Mouse (Mus musculus) gastrocnemius, postnatal 4 days (tissue): ENCODE data around the gene Inpp5e. TPM values are rescaled to one million over a fixed set of nuclear protein-coding genes. Genes with fewer than 3 reads are reported as not detected.
A peak's percentile ranks its signal among the peaks of the same experiment; 100 is the strongest.

Experiments
- DNase-seq, 2 experiments: peaks; one replicate each; pipeline ENCODE4 v3.0.0; 2021 to 2022; ENCODE audit warnings: low spot score in 2 of 2, mixed read lengths in 2 of 2
- total RNA-seq, 2 experiments: library from RNA; stranded (reverse); gene quantifications; 2 replicates each; pipeline ENCODE4 v1.2.3; 2021

Inpp5e gene
- total RNA-seq, 2 experiments from 2014 or later, result 12.5 to 13.2 TPM

DNA sequence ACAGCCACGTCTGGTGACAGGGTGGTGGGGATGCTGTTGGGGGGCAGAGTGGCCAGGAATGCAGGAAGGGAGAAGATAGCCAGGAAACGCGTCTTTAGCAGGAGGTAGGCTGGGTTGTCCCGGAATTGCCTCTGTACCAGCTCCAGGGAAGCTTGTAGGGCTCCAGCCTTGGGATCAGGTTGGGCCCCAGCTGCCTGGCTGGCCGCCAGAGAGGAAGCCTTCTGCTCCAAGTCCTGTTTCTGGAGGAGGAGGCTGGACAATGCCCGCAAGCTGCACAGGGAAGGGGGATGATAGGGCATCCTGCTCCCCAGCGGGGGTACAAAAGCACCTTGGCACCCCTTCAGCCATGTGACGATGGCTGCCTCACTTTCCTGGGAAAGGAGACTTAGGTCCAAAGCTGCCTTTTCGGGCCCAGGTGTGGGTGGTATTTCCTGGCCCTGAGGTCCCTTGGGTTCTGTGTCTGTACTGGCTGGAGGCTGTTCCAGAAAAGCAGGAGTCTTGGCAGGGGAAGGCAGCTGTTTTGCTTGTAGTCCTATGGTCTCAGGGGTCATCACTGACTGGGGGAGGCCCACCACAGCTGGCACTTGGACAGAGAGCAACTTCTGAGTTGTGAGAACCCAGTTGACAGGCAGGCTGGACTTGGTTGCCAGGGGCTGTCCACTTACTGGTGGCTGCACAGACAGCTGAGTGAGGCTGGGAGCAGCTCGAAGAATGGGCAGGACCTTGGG lies 44.1 kb downstream of the Inpp5e start:
- DNase-seq, result peak; percentile 77 to 88

DNA sequence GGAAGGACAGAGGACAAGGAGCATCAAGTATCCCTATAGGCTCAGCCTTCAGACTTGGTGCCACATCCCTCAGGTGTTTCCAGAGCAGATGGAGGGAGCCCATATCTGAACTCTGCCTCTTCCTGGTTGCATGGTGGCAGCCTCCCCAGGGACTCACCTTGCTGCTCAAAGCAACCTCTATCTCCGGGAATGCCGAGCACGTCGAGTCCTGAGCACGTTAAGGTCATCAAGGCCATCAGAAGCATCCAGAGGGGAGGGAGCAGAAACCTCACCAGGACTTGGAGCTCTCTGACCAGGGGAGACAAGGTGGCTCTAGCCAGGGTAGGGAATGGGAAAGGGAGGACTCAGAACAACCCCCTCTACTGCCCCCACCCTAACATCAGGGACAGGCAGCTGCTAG lies 45.5 kb downstream of the Inpp5e start:
- DNase-seq, result no peak

DNA sequence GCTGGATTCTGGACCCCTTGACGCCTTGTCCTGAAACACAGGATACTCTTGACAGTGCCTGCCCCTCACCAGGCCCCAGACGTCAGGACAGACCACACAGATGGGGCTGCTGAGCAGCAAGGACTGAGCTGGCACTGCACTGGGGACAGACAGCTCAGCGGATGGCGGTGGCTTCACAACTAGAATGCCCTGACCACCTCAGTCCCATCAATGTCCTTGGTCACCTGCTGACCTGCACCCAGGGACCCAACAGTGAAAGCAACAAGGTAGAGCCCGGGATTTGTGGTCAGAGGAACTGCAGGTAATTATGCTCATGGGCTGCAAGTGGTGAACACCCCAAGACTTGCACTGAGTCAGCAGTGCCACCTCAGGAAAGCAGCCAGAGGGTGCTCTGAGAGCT lies 46.0 kb downstream of the Inpp5e start:
- no peak for DNase-seq

DNA sequence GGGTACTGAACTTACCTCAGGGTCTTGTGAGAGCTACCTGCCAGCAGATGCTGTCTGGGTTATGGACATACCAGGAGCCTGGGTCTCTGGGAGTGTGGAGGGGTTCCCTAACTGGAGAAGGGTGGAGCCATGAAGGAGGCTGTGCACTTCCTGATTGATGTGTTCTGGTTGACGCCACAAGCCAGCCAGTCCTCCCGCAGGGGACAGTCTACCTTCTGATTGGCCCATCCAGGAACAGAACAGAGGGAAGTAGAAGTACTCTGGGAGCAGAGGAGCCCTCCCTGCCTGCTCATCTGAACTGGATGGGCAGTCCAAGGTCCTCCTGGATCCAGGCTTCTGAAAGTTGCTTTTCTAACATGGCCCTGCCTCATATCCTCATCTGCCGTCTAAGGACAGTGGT lies 48.2 kb downstream of the Inpp5e start, which contains the start of gene Card9:
Gene Card9 (minus strand): TSS at position 147 of the 400 bp plus-strand sequence.
- DNase-seq, result no peak

DNA sequence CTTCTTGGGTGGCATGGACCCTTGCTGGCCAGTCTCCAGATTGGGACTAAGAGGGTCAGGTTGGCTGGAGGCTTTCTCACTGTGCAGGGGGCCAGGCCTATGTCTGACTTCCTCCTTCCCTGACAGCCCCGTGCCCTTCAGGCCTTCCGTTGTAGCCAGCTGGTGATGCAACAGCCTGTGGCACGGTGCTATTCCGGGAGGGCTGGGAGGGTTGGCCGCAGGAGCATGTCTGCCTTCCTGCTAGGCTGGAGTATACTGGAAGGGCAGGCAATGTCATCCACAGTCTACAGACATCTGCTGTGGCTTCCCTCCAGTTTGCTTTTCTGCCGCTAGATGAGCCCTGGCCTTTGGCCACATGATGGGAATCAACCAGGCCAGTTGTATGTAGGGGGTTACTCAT lies 49.0 kb downstream of the Inpp5e start:
- DNase-seq, result peak in 1 of 2 experiments; percentile 58

DNA sequence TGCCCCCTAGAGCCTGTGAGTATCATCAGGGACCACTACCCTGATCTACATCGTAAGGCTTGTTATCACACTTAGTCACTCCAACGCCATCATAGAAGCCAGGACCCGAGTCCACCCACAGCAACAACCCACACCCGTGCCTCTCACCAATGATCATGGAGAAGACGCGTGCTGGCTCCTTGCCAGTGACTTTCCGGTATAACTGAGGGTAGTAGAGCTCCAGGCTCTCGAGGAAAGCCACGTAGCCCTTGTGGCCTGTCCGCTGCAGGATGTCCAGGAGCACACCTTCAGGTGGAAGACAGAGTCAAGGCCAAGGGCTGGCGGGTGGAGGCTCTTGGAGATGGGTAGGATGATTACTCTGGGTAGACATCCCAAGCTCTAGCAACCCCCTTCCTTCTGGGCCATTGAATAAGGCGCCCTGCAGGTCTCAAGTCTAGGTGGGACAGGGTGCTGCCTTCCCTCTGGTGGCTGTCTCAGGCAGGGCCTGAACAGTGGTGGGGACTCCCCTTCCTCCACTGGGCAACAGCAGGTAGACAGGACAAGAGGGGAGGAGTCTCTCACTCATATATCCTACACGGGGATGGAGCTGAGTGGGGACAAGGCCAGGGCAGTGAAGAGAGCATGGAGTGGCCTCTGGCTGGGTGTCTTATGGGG lies 50.2 kb downstream of the Inpp5e start:
- no peak for DNase-seq

DNA sequence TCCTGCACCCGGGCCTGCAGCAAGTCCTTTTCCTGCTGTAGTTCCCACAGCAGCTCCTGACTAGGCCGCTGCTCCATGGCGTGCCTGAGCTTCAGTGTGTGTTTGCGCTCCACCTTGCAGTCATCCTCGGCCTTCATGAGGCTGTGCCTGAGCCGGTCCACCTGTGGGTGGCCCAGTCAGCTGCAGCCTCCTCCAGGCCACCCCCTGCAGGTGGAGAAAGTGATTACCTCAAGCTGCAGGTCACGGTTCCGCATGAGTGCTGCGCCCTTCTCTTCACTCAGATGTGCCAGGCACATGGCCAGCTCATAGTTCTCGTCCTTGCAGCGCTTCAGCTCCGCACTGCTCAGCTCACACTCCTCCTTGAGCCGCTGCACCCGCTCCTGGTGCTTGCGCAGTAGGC lies 51.5 kb downstream of the Inpp5e start:
- no peak for DNase-seq

DNA sequence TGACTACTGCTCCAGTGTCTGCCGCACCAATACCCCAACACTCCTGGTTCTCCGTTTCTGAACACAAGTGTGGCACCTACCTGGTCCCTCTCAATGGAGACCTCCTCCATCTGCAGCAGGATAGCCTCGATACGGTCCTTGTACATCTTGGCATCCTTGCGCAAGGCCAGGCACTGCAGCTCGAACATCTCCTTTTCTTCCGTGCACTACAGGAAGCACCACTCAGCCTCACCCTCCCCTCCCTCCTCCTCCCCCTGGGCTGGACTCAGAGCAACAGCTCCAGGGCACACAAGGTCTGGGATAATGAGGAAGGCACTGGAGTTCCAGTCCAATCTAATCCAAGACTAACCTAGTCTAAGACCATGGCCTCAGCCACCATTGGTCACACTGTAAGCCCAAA lies 52.3 kb downstream of the Inpp5e start:
- DNase-seq, result no peak

DNA sequence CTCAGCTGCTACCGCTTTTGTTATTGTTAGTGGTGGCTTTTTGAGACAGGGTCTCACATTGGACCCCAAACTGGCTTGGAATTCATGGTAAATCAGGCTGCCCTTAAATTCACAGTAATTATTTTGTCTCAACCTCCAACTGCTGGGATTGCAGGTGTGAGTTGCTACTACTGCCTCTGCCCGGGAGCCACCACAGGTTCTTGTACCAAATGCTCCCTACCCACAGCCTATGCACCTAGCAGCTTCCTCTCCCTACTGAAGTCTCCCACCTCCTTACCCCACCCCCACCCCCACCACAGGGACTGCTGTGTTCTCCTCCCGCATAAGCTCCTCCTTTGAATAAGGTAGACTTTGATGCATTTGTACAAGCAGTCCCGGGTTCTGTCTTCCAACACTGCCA lies 52.8 kb downstream of the Inpp5e start:
- DNase-seq, result no peak

DNA sequence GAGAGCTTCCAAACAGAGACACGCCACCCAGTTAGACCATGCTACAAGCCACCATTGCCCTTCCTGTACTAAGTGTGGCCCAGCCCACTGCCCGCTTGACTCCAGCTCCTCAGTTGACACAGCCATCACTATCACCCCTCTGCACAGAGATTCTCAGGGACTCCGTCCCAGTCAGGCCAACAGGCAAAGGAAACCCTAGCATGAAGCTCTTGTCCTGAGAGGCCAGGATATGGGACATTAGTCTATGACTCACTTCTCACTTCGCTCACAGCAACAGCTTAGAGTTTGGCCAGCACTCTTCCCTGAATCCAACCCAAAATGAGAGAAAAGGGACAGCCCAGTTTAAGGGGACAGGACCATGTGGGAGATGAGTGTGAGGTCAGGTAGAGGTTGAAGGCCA lies 54.6 kb downstream of the Inpp5e start:
- DNase-seq, result no peak

DNA sequence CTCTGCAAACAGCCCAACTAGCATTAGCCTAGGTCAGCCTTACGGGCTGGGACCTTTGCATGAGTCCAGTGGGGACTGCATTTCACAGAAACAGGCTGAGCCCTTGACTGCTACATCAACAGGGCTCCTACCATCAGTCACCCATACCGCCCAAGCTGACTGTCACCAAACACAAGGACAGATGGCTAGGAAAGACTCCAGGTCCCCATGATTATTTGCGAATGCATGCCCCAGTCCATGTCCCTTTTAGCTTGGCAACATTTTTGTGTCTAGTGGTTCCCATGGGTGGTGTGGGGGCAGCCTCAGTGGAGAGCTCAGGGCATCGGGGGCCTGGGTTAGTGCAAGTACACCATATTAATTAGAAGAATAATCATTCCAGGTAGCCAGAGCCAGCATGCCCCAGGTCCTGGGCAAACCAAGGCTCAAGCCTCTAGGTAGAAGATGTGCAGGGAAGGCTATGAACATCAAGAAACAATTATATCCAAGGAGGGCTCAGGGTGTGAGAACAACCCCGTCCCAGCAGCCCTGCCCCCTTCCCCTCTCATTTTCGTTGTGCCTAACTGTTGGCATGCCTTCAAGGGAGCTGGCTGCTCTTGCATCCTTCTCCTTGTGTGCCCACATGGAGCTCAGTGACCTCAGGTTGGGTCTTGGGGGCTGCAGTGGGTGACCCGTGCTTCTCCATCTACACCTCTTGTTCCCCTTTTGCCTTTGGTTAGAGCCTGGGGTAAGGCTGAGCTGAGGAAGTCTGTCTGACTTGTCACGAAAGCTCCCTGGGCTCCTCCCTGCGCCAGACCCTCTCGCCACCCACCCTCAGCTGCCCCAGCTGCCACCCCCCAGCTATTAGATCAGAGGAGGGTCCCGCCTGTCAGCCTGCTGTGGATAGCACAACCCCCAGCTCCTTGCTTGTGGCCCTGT lies 55.7 kb downstream of the Inpp5e start:
- no peak for DNase-seq

DNA sequence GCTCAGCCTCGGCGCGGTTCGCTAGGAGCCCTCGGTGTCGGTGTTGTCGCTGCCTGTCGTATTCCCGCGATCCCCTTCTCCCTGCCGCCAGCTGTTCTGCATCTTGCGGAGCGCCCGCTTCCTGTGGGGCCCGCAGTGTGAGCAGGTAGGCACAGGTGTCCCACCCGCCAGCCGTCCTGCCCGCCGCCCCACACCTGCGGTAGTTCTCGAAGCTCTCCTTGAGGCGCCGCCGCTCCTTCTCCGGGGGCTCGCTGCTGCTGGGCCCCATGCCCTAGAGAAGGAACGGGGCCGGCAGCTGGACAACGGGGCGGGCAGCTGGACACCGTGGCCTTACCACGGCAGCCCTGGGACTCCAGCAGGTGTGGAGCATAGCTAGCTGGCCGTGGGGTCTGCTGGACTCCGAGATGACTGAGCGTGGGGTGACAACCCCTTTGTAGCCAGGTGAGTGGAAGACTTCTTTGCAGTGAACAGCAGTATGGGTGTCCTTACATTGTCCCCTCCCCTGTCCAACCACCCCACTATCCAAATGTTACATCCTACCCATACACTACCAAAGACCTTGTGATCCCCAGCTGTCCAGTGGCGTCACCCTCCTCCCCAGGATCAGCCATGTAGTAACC lies 56.6 kb downstream of the Inpp5e start:
- DNase-seq, result peak in 1 of 2 experiments; percentile 50

DNA sequence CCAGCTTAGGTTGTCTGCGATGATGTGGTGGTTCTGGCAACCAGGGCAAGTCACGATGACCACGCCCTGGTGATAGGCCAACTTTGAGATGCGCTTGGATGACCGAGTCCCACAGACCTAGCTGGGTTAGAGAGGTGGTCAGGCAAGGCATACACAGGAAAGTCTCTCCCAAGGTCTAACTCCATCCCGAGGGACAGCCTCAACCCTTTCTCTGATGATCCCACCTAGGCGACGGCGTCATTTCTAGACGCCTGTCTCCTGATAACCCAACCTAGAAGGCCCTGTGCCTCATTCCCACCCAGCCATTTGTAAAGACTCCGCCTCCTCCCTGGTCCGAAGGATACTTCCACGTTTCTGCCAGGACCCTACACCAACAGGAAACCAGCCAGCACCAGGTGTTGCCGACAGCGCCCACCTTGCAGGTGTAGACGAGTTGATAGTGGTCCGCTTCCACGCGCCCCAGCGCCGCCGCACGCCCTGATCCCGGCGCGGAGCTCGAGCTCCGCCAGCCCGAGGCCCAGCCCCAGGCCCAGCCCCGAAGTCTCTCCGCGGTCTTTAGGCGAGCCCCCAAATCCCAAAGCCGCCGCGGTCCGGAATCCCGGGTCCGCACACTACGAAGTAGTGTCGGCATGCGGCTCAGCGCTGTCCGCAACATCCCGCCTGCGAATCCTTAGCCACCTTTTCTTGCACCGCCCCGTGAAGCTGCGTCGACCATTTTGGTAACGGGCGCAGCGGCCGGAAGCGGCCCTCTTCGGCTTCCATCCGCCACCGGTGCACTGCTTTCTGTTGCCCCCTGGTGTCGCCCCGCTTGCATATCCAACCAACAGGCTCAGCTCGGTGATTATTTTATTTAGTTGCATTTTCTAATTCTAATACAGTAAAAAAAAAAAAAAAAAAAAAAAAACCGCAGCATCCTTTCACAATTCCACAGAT lies 57.4 kb downstream of the Inpp5e start, which contains the start of gene Dnlz:
Gene Dnlz (minus strand): TSS at position 753 of the 933 bp plus-strand sequence.
- peak; percentile 92 to 94 for DNase-seq

DNA sequence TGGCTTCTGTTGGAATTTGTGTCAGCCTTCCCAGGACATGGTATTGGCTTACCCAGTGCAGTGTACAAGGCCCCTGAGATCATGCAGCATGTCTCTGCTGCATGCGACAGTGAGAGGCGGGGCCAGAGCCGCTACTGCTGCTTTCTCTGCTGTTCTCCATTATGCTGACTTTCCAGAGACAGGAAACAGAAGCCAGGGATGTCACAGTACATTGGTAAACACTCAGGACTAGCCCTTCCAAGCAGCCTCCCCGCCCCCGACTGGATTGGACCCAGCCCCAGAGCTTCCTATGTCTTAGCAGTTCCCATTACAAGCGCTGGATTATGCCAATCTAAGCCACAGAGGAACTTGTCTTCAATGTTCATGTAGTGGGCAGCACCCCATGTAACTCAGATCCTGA lies 60.8 kb downstream of the Inpp5e start:
- DNase-seq, result no peak

Other genes starting within 250 kb of the Inpp5e start
- not detected for gene Lhx3, start 200.9 kb downstream of the Inpp5e start, total RNA-seq
- gene Qsox2, start 171.7 kb downstream of the Inpp5e start, total RNA-seq, result 10 to 100 TPM; 11.2 to 11.4 TPM
- gene Ccdc187, start 114.6 kb downstream of the Inpp5e start, total RNA-seq, result under 1 TPM; 0.10 to 0.15 TPM
- 10 to 100 TPM; 24.1 to 28.1 TPM for gene Gpsm1, start 93.7 kb downstream of the Inpp5e start, total RNA-seq
- gene Dnlz, start 57.1 kb downstream of the Inpp5e start, total RNA-seq, result 10 to 100 TPM; 18.5 to 21.0 TPM
- gene Card9, start 48.3 kb downstream of the Inpp5e start, total RNA-seq, result 1 to 10 TPM; 1.6 to 1.8 TPM
- 10 to 100 TPM; 20.6 to 22.2 TPM for gene Snapc4, start 28.6 kb downstream of the Inpp5e start, total RNA-seq
- gene Entr1, start 19.9 kb downstream of the Inpp5e start, total RNA-seq, result 10 to 100 TPM; 42.7 to 50.2 TPM
- gene Pmpca, start 19.9 kb downstream of the Inpp5e start, total RNA-seq, result 100 to 1,000 TPM; 123 to 124 TPM
- gene Sec16a, start 36.0 kb upstream of the Inpp5e start, total RNA-seq, result 10 to 100 TPM; 40.9 to 45.4 TPM
- gene Notch1, start 107.5 kb upstream of the Inpp5e start, total RNA-seq, result 10 to 100 TPM; 48.4 to 52.9 TPM
- 100 to 1,000 TPM; 132 to 141 TPM for gene Egfl7, start 170.8 kb upstream of the Inpp5e start, total RNA-seq
- not detected for gene Gm20532, start 177.4 kb upstream of the Inpp5e start, total RNA-seq
- 10 to 100 TPM; 12.1 to 19.0 TPM for gene Agpat2, start 195.2 kb upstream of the Inpp5e start, total RNA-seq
- 1 to 10 TPM; 2.6 to 4.0 TPM for gene Fam69b, start 219.3 kb upstream of the Inpp5e start, total RNA-seq